Mouse (Mus musculus): Measurements from ENCODE around the gene Cntrl.
A peak's percentile ranks its signal among the peaks of the same experiment; 100 is the strongest.

Cntrl gene

GRCm38 (mm10) chr2:35173666-35174065 is 64.4 kb downstream of the Cntrl start:
- DNase-seq (ENCODE audit: inconsistent ontology term) = no peak

GRCm38 (mm10) chr2:35174100-35174499 is 64.8 kb downstream of the Cntrl start:
- no peak for DNase-seq (ENCODE audit: inconsistent ontology term)

GRCm38 (mm10) chr2:35175281-35176065 is 66.2 kb downstream of the Cntrl start:
- DNase-seq (ENCODE audit: inconsistent ontology term) = no peak

- no peak for DNase-seq (ENCODE audit: inconsistent ontology term)
These were observed 68.9 kb downstream of the Cntrl start for GRCm38 (mm10) chr2:35178153-35178552.

GRCm38 (mm10) chr2:35183115-35183673 is 73.9 kb downstream of the Cntrl start:
- no peak for DNase-seq (ENCODE audit: inconsistent ontology term)

- no peak for DNase-seq (ENCODE audit: inconsistent ontology term)
These were observed 79.6 kb downstream of the Cntrl start for GRCm38 (mm10) chr2:35188929-35189328.

GRCm38 (mm10) chr2:35193976-35194375 is 84.7 kb downstream of the Cntrl start:
- DNase-seq (ENCODE audit: inconsistent ontology term) = no peak

GRCm38 (mm10) chr2:35195626-35196544 is 86.6 kb downstream of the Cntrl start:
- DNase-seq (ENCODE audit: inconsistent ontology term) = no peak

GRCm38 (mm10) chr2:35199541-35199940 is 90.2 kb downstream of the Cntrl start:
- DNase-seq (ENCODE audit: inconsistent ontology term) = no peak

GRCm38 (mm10) chr2:35199971-35200897 is 90.9 kb downstream of the Cntrl start:
- peak; percentile 46 for DNase-seq (ENCODE audit: inconsistent ontology term)

- peak; percentile 100 for DNase-seq (ENCODE audit: inconsistent ontology term)
These were observed 91.8 kb downstream of the Cntrl start, which contains the start of gene Rab14 for GRCm38 (mm10) chr2:35200898-35201668. TSS of gene Rab14 (minus strand) at chr2:35201120.

- no peak for DNase-seq (ENCODE audit: inconsistent ontology term)
These were observed 94.4 kb downstream of the Cntrl start for GRCm38 (mm10) chr2:35203729-35204128.

- DNase-seq (ENCODE audit: inconsistent ontology term) = no peak
These were observed 97.5 kb downstream of the Cntrl start for GRCm38 (mm10) chr2:35206761-35207160.

GRCm38 (mm10) chr2:35208054-35208453 is 98.8 kb downstream of the Cntrl start:
- no peak for DNase-seq (ENCODE audit: inconsistent ontology term)

- no peak for DNase-seq (ENCODE audit: inconsistent ontology term)
These were observed 99.8 kb downstream of the Cntrl start for GRCm38 (mm10) chr2:35208931-35209665.

GRCm38 (mm10) chr2:35211681-35212080 is 102.4 kb downstream of the Cntrl start:
- no peak for DNase-seq (ENCODE audit: inconsistent ontology term)

- no peak for DNase-seq (ENCODE audit: inconsistent ontology term)
These were observed 104.1 kb downstream of the Cntrl start for GRCm38 (mm10) chr2:35213345-35213910.

GRCm38 (mm10) chr2:35214881-35215358 is 105.6 kb downstream of the Cntrl start:
- DNase-seq (ENCODE audit: inconsistent ontology term) = peak; percentile 77

- DNase-seq (ENCODE audit: inconsistent ontology term) = no peak
These were observed 106.1 kb downstream of the Cntrl start for GRCm38 (mm10) chr2:35215363-35215762.
